Mouse (Mus musculus) embryonic fibroblast, embryonic 13.5 days (primary cell): ENCODE data around the gene Uba5. TPM values are rescaled to one million over a fixed set of nuclear protein-coding genes. Genes with fewer than 3 reads are reported as not detected.

Experiments used
- H3K27ac ChIP-seq: 2 replicates; pipeline ENCODE4 v1.5.1; 2012; ENCODE audit warnings: low read length, control low read depth, inconsistent platforms; ENCODE audit not compliant: insufficient read depth
- H3K4me1 ChIP-seq: 2 replicates; pipeline ENCODE4 v1.6.1; 2011; ENCODE audit warnings: low read length; ENCODE audit not compliant: control insufficient read depth, insufficient read depth
- H3K4me3 ChIP-seq: 2 replicates; pipeline ENCODE4 v1.5.1; 2011; ENCODE audit warnings: mild to moderate bottlenecking, control low read depth, low read length; ENCODE audit not compliant: insufficient read depth
- CTCF ChIP-seq: IDR thresholded peaks from 2 replicates; pipeline ENCODE4 v1.5.1; 2011; ENCODE audit warnings: mild to moderate bottlenecking, control low read depth, low read length, moderate library complexity, borderline replicate concordance; ENCODE audit not compliant: insufficient read depth
- POLR2A ChIP-seq: IDR thresholded peaks from 2 replicates; pipeline ENCODE4 v1.6.1; 2011; ENCODE audit warnings: low read depth, mild to moderate bottlenecking, control low read depth, low read length, moderate library complexity
- polyA plus RNA-seq: library from polyadenylated mRNA; stranded (reverse); fragments of >200 nt; gene quantifications from 2 replicates; pipeline ENCODE4 v1.2.4, GENCODE M21; 2011; ENCODE audit warnings: low read depth; ENCODE audit not compliant: missing spikeins, insufficient read length

The Uba5 gene
- polyA plus RNA-seq, 1 experiment, result 52.0 TPM

- TF ChIP-seq CTCF (peak; percentile 78; the same call in 1 of the 2 replicates), POLR2A (no peak)
- Histone ChIP-seq H3K4me3 (no peak overlapping the region), H3K27ac (no peak overlapping the region), H3K4me1 (no peaks in the 10 kb centered on the region)
These were observed 27.5 kb downstream of the Uba5 start for GRCm38 (mm10) chr9:104035261-104036015.

- Histone ChIP-seq H3K27ac (no peak overlapping the region), H3K4me3 (no peak overlapping the region), H3K4me1 (no peaks in the 10 kb centered on the region)
- no peak for TF ChIP-seq CTCF
- no peak for TF ChIP-seq POLR2A
These were observed 28.2 kb downstream of the Uba5 start for GRCm38 (mm10) chr9:104034718-104035117.

- Histone ChIP-seq H3K27ac (no peak overlapping the region), H3K4me1 (no peaks in the 10 kb centered on the region), H3K4me3 (no peak overlapping the region)
- TF ChIP-seq CTCF, result no peak
- TF ChIP-seq POLR2A, result no peak
These were observed 28.7 kb downstream of the Uba5 start for GRCm38 (mm10) chr9:104034231-104034630.

GRCm38 (mm10) chr9:104029861-104030260 lies 33.1 kb downstream of the Uba5 start:
- H3K4me3 ChIP-seq, result no peak overlapping the region
- H3K27ac ChIP-seq, result no peak overlapping the region
- TF ChIP-seq POLR2A, result no peak
- no peak for TF ChIP-seq CTCF
- no peaks in the 10 kb centered on the region for H3K4me1 ChIP-seq

- no peak for TF ChIP-seq CTCF
- no peak for TF ChIP-seq POLR2A
- no peaks in the 10 kb centered on the region for H3K4me1 ChIP-seq
- no peak overlapping the region for H3K27ac ChIP-seq
- H3K4me3 ChIP-seq, result no peak overlapping the region
These were observed 35.7 kb downstream of the Uba5 start for GRCm38 (mm10) chr9:104027186-104027585.

GRCm38 (mm10) chr9:104021026-104021425 lies 41.9 kb downstream of the Uba5 start:
- H3K4me1 ChIP-seq, result no peaks in the 10 kb centered on the region
- no peak for TF ChIP-seq POLR2A
- TF ChIP-seq CTCF, result no peak
- H3K27ac ChIP-seq, result no peak overlapping the region
- H3K4me3 ChIP-seq, result no peak overlapping the region

GRCm38 (mm10) chr9:104014526-104014925 lies 48.4 kb downstream of the Uba5 start:
- TF ChIP-seq CTCF (no peak), POLR2A (no peak)
- H3K4me1 ChIP-seq, result no peaks in the 10 kb centered on the region
- no peak overlapping the region for H3K4me3 ChIP-seq
- no peak overlapping the region for H3K27ac ChIP-seq

- TF ChIP-seq CTCF (peak; percentile 59), POLR2A (no peak)
- peaks cover 6% of the 10 kb centered on the region; the same call in 1 of the 2 replicates for H3K4me1 ChIP-seq
- peak overlapping the region; percentile 66 for H3K4me3 ChIP-seq
- 0 out of 2 replicates have a peak overlapping the region, but pooled peaks have one; percentile 29 for H3K27ac ChIP-seq
These were observed 60.0 kb downstream of the Uba5 start for GRCm38 (mm10) chr9:104002913-104003330.

- TF ChIP-seq POLR2A (peak; percentile 89), CTCF (no peak)
These were observed 60.7 kb downstream of the Uba5 start, which contains the start of gene Nphp3 for GRCm38 (mm10) chr9:104001921-104002859. Gene Nphp3, plus strand, starts transcription at chr9:104002544.

More at GRCm38 (mm10) chr9:104001921-104002859, 60.7 kb downstream of the Uba5 start, which contains the start of gene Nphp3:
- Histone ChIP-seq H3K27ac (peak within 1 kb of the TSS; percentile 80), H3K4me1 (peaks cover 6% of the 10 kb centered on the region; the same call in 1 of the 2 replicates), H3K4me3 (peak within 1 kb of the TSS; percentile 66)
